Mouse (Mus musculus): ENCODE measurements around the gene Coil.
A peak's percentile ranks its signal among the peaks of the same experiment; 100 is the strongest.

The Coil gene

DNA sequence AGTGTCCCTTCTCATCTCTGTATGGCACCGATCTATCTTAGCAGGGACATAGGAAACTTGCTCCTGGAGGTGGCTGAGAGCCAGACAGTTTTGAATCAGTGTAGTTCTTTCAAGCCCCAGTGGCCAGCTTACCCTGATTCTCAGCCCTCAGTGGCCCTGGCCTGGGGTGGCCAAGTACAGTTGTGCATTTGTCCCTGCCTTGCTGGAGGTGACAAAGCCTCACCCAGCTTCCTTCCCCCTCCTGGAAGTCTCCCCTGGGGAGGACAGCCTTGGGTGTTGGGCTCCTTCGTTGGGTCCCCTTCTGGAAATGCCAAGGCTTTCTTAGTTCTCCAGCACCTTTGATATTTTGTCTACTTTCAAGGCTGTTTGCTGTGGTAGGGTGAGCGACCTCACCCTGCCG lies 33.7 kb downstream of the Coil start:
- no peak for DNase-seq (ENCODE audit: low read depth, low spot score)

- DNase-seq (ENCODE audit: low read depth, low spot score) = no peak
These were observed 35.4 kb downstream of the Coil start for GRCm38 (mm10) chr11:89005473-89005872.

DNA sequence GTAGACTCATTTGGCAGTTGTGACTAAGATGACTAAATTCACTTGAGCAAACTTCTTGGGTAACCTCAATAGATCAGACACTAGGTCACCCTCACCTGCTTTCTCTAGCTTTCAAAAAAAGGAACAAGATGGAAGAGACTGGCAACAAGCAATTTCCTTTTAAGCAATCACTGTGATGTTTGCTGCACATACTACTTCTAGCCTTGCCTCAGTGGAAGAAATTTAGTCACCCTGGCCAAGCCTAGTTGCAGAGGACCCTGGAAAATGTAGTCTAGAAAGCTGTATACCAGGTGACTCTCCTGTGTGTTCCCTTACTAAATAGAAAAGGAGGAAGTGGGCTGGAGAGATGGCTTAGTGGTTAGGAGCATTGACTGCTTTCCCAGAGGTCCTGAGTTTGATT lies 36.4 kb downstream of the Coil start:
- DNase-seq (ENCODE audit: low read depth, low spot score) = no peak

- no peak for DNase-seq (ENCODE audit: low read depth, low spot score)
These were observed 37.5 kb downstream of the Coil start for GRCm38 (mm10) chr11:89007582-89007981.

DNA sequence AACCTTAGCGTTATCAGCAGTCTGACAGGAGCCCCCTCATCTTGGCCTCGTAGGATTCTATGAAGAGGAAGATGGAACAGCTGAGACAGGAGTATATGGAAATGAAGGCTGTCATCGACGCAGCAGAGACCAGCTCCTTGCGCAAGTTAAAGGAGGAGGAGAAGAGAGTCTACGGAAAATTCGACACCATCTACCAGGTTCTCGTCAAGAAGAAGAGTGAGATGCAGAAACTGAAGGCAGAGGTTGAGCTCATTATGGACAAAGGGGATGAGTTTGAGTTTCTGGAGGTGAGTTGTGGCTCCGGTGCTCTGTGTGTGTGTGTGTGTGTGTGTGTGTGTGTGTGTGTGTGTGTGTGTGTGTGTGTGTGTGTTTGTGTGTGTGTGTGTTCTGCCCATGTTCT lies 39.0 kb downstream of the Coil start:
- no peak for DNase-seq (ENCODE audit: low read depth, low spot score)

GRCm38 (mm10) chr11:89009496-89009895 lies 39.4 kb downstream of the Coil start:
- no peak for DNase-seq (ENCODE audit: low read depth, low spot score)

- DNase-seq (ENCODE audit: low read depth, low spot score) = no peak
These were observed 42.2 kb downstream of the Coil start for GRCm38 (mm10) chr11:89012241-89012640.

GRCm38 (mm10) chr11:89017514-89018182 lies 47.6 kb downstream of the Coil start:
- no peak for DNase-seq (ENCODE audit: low read depth, low spot score)

DNA sequence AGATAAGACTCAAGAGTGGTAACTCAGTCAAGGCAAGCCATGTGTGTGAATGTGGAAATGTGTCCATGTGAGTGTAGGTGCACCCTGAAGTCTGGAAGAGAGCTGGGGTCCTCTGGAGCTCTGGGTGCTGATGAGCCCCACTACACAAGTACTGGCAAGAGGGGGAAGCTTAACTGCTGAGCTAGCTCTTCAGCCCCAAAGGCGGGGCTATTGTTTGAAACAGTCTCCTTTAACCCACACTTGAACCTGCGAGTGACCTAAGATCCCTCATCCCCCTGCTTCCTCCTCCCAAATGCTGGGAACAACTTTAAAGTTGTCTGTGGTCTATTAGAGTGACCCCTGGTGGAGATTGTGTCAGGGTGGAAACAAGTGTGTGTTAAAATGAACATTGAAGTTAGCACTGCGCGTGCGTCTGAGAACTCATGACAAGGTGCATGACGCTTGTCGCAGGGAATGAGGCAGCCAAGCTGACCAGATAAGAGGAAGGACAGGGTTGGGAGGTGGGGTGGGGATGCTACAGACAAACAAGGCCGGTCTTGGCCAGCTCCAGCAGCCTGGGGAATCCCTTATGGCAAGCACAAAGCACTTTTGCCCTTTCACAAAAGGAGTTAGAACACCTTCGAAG lies 50.7 kb downstream of the Coil start:
- no peak for DNase-seq (ENCODE audit: low read depth, low spot score)

DNA sequence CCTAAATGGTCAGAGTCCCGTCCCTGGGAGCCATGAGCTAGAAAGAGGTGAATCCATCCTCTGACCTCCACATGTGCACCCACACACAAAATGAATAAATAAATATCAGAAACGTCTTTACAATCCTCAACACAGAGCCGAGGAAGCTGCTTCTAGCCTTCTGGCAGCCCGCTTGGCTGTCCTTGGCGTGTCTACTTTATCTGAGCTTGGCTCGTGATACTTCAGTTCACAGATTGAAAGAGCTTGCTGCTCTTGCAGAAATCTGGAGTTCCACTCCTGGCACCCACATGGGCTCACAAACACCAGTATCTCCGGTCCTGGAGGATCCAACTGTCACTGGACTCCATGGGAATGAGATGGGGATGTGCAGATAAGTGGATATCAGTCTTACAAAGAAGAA lies 51.6 kb downstream of the Coil start:
- no peak for DNase-seq (ENCODE audit: low read depth, low spot score)

GRCm38 (mm10) chr11:89022120-89022731 lies 52.2 kb downstream of the Coil start:
- peak; percentile 56 for DNase-seq (ENCODE audit: low read depth, low spot score)

DNA sequence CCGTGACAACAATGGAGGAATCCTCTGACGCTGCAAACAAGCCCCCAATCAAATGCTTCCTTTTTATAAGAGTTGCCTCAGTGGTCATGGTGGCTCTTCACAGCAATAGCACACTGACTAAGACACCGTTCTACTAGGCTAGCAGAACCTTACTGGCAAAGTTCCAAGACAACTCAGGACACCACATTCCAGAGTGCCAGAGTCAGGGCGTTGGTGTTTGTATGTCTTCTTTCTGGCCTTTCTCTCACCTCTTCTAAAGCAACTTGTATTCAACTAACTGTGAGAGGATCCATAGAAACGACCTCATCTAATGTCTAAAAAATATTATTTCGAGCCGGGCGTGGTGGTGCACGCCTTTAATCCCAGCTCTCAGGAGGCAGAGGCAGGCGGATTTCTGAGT lies 53.4 kb downstream of the Coil start:
- DNase-seq (ENCODE audit: low read depth, low spot score) = no peak

DNA sequence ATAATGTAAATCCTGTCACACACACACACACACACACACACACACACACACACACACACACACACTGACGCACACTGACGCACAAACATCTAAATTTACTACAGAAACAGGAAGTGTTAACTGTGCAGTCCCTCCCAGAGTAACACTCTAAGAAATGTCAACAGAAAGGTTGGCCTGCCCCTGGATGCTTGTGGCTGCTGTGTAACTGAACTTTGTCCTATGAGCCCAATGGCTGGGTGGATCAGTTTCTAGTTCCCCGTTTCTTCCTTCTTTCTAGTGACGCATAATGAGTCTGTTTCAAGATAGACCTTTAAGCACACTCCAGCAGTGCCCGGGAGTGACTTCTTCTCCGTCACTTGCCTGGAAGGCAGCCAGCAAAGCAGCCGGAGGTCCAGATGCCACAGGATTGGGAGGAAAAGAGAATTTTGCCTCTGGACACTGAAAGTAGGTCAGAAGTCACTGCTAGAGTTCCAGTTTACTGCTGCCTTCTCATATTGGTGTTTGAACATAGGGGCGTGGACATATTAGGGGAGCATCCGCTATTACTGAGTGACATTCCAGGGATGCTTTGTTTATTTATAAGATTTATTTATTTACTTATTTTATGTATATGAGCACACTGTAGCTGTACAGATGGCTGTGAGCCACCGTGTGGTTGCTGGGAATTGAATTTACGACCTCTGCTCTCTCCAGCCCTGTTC lies 54.3 kb downstream of the Coil start:
- DNase-seq (ENCODE audit: low read depth, low spot score) = peak; percentile 45

GRCm38 (mm10) chr11:89025603-89026002 lies 55.6 kb downstream of the Coil start:
- DNase-seq (ENCODE audit: low read depth, low spot score) = no peak

GRCm38 (mm10) chr11:89026117-89026516 lies 56.1 kb downstream of the Coil start:
- DNase-seq (ENCODE audit: low read depth, low spot score) = no peak

GRCm38 (mm10) chr11:89027955-89028361 lies 57.9 kb downstream of the Coil start:
- DNase-seq (ENCODE audit: low read depth, low spot score) = no peak

DNA sequence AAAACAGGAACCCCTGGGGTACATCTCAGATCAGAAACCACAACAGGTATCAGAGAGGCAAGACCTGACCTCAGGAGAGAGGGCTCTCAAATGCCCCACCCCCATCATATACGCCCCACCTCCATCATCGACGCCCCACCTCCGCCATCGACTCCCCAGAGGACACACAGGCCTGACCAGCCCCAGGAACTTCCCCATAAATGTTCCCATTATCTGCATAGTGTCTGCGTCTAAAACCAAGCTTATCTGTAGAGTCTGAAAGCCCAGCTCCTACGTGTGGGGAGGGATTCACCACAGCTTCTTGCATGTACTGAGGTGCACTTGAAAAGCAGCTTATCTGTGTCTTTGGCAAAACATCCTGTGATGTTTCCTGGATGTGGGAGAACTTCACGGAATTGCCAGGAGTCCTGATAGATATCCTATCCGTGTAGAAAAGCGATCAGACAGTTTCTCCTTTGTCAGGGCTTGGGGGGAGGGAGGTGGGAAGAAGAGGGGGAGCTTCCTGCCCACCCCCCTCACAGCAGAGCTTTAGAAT lies 58.9 kb downstream of the Coil start:
- no peak for DNase-seq (ENCODE audit: low read depth, low spot score)

GRCm38 (mm10) chr11:89030552-89030951 lies 60.5 kb downstream of the Coil start:
- no peak for DNase-seq (ENCODE audit: low read depth, low spot score)

- DNase-seq (ENCODE audit: low read depth, low spot score) = no peak
These were observed 61.1 kb downstream of the Coil start for GRCm38 (mm10) chr11:89031189-89031588.

DNA sequence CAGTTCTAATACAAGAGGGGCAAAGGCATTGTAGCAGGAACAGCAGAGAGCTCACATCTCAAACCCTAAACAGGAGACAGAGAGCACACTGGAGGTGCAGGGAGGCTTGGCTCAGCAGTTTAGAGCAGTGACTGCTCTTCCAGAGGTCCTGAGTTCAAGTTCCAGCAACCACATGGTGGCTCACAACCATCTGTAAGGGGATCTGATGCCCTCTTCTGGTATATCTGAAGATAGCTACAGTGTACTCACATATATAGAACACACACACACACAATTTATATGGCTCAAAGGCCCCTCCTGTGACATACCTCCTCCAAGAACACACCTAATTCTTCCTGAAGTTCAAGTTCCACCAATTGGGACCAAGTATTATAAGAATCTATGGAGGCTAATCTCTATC lies 64.5 kb downstream of the Coil start:
- no peak for DNase-seq (ENCODE audit: low read depth, low spot score)

- no peak for DNase-seq (ENCODE audit: low read depth, low spot score)
These were observed 65.5 kb downstream of the Coil start for GRCm38 (mm10) chr11:89035552-89035951.

DNA sequence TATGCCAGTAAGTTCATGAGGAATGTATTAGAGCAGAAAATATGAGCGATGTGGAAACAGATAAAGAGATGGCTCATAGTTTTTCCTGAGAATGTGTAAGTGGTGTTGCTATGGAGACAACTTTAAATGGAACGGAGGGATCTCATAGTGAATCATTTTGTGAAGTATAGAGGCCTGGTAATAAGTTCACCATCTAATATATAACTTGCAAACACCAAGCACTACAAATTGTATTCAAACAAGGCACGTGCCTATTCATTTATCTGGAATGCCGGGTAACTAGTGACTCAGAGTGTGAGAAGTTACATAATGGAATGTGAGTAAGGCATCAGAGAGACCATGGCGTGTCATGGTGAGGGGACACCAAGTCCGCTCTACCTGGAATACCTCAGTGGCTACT lies 68.4 kb downstream of the Coil start:
- DNase-seq (ENCODE audit: low read depth, low spot score) = peak; percentile 42
